Mouse (Mus musculus) ES-E14 (cell line): ENCODE measurements around the gene Hmcn1. TPM values are rescaled to one million over a fixed set of nuclear protein-coding genes. Genes with fewer than 3 reads are reported as not detected.

Experiments
- DNase-seq: peaks from one replicate; pipeline ENCODE4 v3.0.0-alpha.2; 2013; ENCODE audit warnings: low read depth, low spot score
- H3K27ac ChIP-seq: 2 replicates; pipeline ENCODE4 v1.5.1; 2012; ENCODE audit warnings: low read depth, mild to moderate bottlenecking, low read length, moderate library complexity, mixed read lengths; ENCODE audit not compliant: poor library complexity, insufficient read depth, severe bottlenecking
- H3K36me3 ChIP-seq: 2 replicates; pipeline ENCODE4 v1.6.1; 2012; ENCODE audit warnings: mild to moderate bottlenecking, low read length, moderate library complexity, mixed read lengths; ENCODE audit not compliant: control insufficient read depth, poor library complexity, insufficient read depth, severe bottlenecking
- H3K4me1 ChIP-seq, 2 experiments: fragments of 150-350 bp in 1 of 2; sonication (generic) in 1 of 2; 2 replicates each; pipeline ENCODE4 v1.6.1; 2012; ENCODE audit warnings: low read length in 2 of 2, mild to moderate bottlenecking in 1 of 2, mixed read lengths in 1 of 2; ENCODE audit not compliant: control insufficient read depth in 2 of 2, insufficient read depth in 2 of 2, poor library complexity in 1 of 2
- H3K4me3 ChIP-seq, 2 experiments: fragments of 150-350 bp in 1 of 2; sonication (generic) in 1 of 2; 2 replicates each; pipeline ENCODE4 v1.5.1; 2012; ENCODE audit warnings: low read length in 2 of 2, low read depth in 1 of 2, mild to moderate bottlenecking in 1 of 2, mixed read lengths in 1 of 2; ENCODE audit not compliant: insufficient read depth in 1 of 2, poor library complexity in 1 of 2, severe bottlenecking in 1 of 2
- H3K9ac ChIP-seq: 2 replicates; pipeline ENCODE4 v1.6.1; 2012; ENCODE audit warnings: low read depth, mild to moderate bottlenecking, low read length, mixed read lengths; ENCODE audit not compliant: poor library complexity, insufficient read depth, severe bottlenecking
- H3K9me3 ChIP-seq: fragments of 150-350 bp; sonication (generic); 2 replicates; pipeline ENCODE4 v1.6.1; 2012; ENCODE audit warnings: low read depth, mild to moderate bottlenecking, low read length; ENCODE audit not compliant: control insufficient read depth, insufficient read depth
- CHD2 ChIP-seq: IDR thresholded peaks from 2 replicates; pipeline ENCODE4 v1.6.1; 2014; ENCODE audit warnings: mild to moderate bottlenecking, low read depth, low read length, inconsistent platforms
- HCFC1 ChIP-seq: IDR thresholded peaks from 2 replicates; pipeline ENCODE4 v1.6.1; 2012; ENCODE audit warnings: low read length, inconsistent platforms, borderline replicate concordance; ENCODE audit not compliant: insufficient read depth
- MAFK ChIP-seq: IDR thresholded peaks from 2 replicates; pipeline ENCODE4 v1.6.1; 2014; ENCODE audit warnings: mild to moderate bottlenecking, low read depth, low read length, inconsistent platforms; ENCODE audit not compliant: insufficient read depth
- ZC3H11A ChIP-seq: IDR thresholded peaks from 2 replicates; pipeline ENCODE4 v1.6.1; 2012; ENCODE audit warnings: low read depth, mild to moderate bottlenecking, inconsistent platforms, low read length, borderline replicate concordance
- ZNF384 ChIP-seq: IDR thresholded peaks from 2 replicates; pipeline ENCODE4 v1.6.1; 2012; ENCODE audit warnings: low read depth, low read length, inconsistent platforms
- in situ Hi-C, 2 experiments: fragments of 600-800 bp; cut with MboI; formaldehyde crosslinking; loops; one replicate each; pipeline ENCODE4 v1.15.1; 2025; ENCODE audit warnings: low sequenced_read_pairs in 2 of 2, inconsistent platforms in 1 of 2; ENCODE audit not compliant: unreplicated experiment in 2 of 2
- total RNA-seq: library from RNA; depleted of rRNA; stranded (reverse); fragments of 300-350 nt; gene quantifications from 2 replicates; pipeline ENCODE4 v1.2.3, GENCODE M21; 2012; rRNA removed

Hmcn1 gene
- total RNA-seq, 1 experiment: 1.5 TPM

- TF ChIP-seq ZNF384: no peak
- TF ChIP-seq MAFK: no peak
- TF ChIP-seq CHD2: no peak
- TF ChIP-seq HCFC1: no peak
- no peak overlapping the region for H3K27ac ChIP-seq
- in situ Hi-C loops: no loop called here
- H3K36me3 ChIP-seq: no peaks in the 10 kb centered on the region
- H3K9me3 ChIP-seq: no peaks in the 10 kb centered on the region
- peaks cover 0 to 3% of the 10 kb centered on the region in 2 experiments; a peak in 2 of 4 replicates for H3K4me1 ChIP-seq
- DNase-seq: no peak
- H3K9ac ChIP-seq: no peak overlapping the region
- H3K4me3 ChIP-seq: no peak overlapping the region
These were observed 458.6 kb downstream of the Hmcn1 start for GRCm38 (mm10) chr1:150534587-150534986.

- no peak for DNase-seq
- in situ Hi-C loops: no loop called here
- H3K4me3 ChIP-seq: no peak overlapping the region
These were observed 480.2 kb downstream of the Hmcn1 start for GRCm38 (mm10) chr1:150513041-150513440.

More at GRCm38 (mm10) chr1:150513041-150513440, 480.2 kb downstream of the Hmcn1 start:
- Histone ChIP-seq H3K9me3 (no peaks in the 10 kb centered on the region), H3K9ac (no peak overlapping the region), H3K4me1 (no peaks in the 10 kb centered on the region), H3K36me3 (no peaks in the 10 kb centered on the region), H3K27ac (no peak overlapping the region)
- TF ChIP-seq HCFC1: no peak
- no peak for TF ChIP-seq ZNF384
- TF ChIP-seq ZC3H11A: no peak
- no peak for TF ChIP-seq CHD2
- no peak for TF ChIP-seq MAFK

Other genes with a start within 250 kb of the Hmcn1 start
- gene Gm47985, start 189.1 kb upstream of the Hmcn1 start, total RNA-seq: 0.37 TPM in 1 of 2 replicates, not detected in the other
- 0.49 and 0.58 TPM in 2 replicates for gene Gm8947, start 198.9 kb upstream of the Hmcn1 start, total RNA-seq
- gene Gm47995, start 205.0 kb upstream of the Hmcn1 start, total RNA-seq: 1.3 and 1.7 TPM in 2 replicates
- 0.58 and 0.62 TPM in 2 replicates for gene 3110040M04Rik, start 210.7 kb upstream of the Hmcn1 start, total RNA-seq
- 0.40 and 1.2 TPM in 2 replicates for gene Gm47996, start 216.7 kb upstream of the Hmcn1 start, total RNA-seq